9 mouse cellular contexts compared by ENCODE assay signal in the genomic region with DNA sequence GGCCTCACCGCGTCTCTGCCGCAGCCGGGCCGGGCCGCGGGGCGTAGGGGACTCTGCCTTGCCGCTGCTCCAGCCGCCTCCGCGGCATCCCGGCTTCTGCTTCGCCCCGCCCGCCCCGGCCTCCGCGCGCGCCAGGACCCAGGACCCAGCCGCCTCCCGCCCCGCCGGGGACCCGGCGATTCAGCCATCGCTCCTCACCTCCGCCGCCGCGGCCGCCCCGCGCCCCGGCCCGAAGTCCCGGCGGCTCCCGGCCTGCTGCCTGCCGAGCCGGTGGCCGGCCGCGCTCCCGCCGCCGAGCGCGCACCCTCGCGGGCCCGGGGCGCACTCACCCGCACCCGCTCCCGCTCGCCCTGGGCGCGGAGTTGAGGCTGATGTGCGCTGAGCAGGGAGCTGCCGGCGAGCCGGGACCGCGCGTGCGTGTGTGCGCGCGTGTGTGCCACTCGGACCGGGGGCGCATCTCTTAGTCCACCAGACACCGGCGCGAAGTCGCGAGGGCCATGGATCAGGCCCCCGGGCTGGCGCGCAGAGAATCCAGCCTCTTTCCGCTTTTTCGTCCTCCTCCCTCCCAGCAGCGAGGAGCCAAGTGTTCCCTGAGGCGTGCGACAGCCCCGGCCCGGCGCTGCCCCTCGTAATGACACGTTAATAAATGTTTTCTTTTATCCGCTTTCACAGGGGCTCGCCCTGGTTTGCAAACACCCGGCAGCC. TPM values are rescaled to one million over a fixed set of nuclear protein-coding genes. Genes with fewer than 3 reads are reported as not detected.
A peak's percentile ranks its signal among the peaks of the same experiment; 100 is the strongest.
DNase-seq lines count a peak whose midpoint lies in the region; ATAC-seq and TF ChIP-seq lines count a peak whose summit lies in the region.
"Had no signal": no experiment of that assay in that cellular context is flagged by ENCODE, and none has a peak within 500 bp of the region (broad histone marks: within the 10 kb centered on the region; RNA-seq: fewer than 3 reads in every experiment).

No protein-coding gene starts in this region.

- peaks cover 18% of the 10 kb centered on the region for H3K4me1 ChIP-seq in ES-Bruce4 (ENCODE audit: control insufficient read depth, insufficient read depth, low read length)
- peaks cover 56% of the 10 kb centered on the region for H3K4me1 ChIP-seq in embryonic facial prominence, embryonic 14.5 days (ENCODE audit: control insufficient read depth, insufficient read depth, low read length)
- H3K4me1 ChIP-seq in hindbrain, embryonic 13.5 days (replicated peaks), result peaks cover 69% of the 10 kb centered on the region
- H3K4me1 ChIP-seq in limb, embryonic 15.5 days, result peaks cover 76% of the 10 kb centered on the region
- H3K4me1 ChIP-seq in midbrain, postnatal 0 days (ENCODE audit: insufficient read depth, low read length), result peaks cover 18% of the 10 kb centered on the region

- TF ChIP-seq EP300 in ES-Bruce4 (IDR thresholded peaks at IDR 0.05; ENCODE audit: insufficient read depth, low read depth, low read length), result no peak

- DNase-seq in frontal cortex, postnatal 25 days (ENCODE audit: low spot score in 2 of 2), result no peak
- DNase-seq in embryonic facial prominence, embryonic 14.5 days (ENCODE audit: low spot score), result no peak
- DNase-seq in midbrain, postnatal 0 days (ENCODE audit: low spot score), result peak; percentile 51
- DNase-seq in adipocyte (ENCODE audit: low spot score), result no peak

- no peaks in the 10 kb centered on the region for H3K27me3 ChIP-seq in ES-Bruce4 (ENCODE audit: control insufficient read depth, insufficient read depth, low read length, poor library complexity, severe bottlenecking)
- no peaks in the 10 kb centered on the region for H3K27me3 ChIP-seq in embryonic facial prominence, embryonic 14.5 days (replicated peaks; ENCODE audit: control insufficient read depth, insufficient read depth, low read length)
- peaks cover 32% of the 10 kb centered on the region for H3K27me3 ChIP-seq in hindbrain, embryonic 13.5 days
- H3K27me3 ChIP-seq in limb, embryonic 15.5 days, result no peaks in the 10 kb centered on the region
- no peaks in the 10 kb centered on the region; the same call in 1 of the 2 replicates for H3K27me3 ChIP-seq in midbrain, postnatal 0 days (ENCODE audit: insufficient read depth, low read length)

- H3K9me3 ChIP-seq in ES-Bruce4 (replicated peaks; ENCODE audit: control insufficient read depth, insufficient read depth, low read length, poor library complexity, severe bottlenecking), result no peaks in the 10 kb centered on the region
- no peaks in the 10 kb centered on the region for H3K9me3 ChIP-seq in embryonic facial prominence, embryonic 14.5 days (ENCODE audit: control insufficient read depth, low read length)
- no peaks in the 10 kb centered on the region for H3K9me3 ChIP-seq in hindbrain, embryonic 13.5 days
- H3K9me3 ChIP-seq in limb, embryonic 15.5 days, result no peaks in the 10 kb centered on the region
- H3K9me3 ChIP-seq in midbrain, postnatal 0 days (ENCODE audit: low read length), result no peaks in the 10 kb centered on the region

- H3K9ac ChIP-seq in ES-Bruce4 (ENCODE audit: low read depth, poor library complexity, severe bottlenecking), result peak overlapping the region; percentile 100
- H3K9ac ChIP-seq in embryonic facial prominence, embryonic 14.5 days (ENCODE audit: low read depth, low read length), result peak overlapping the region; percentile 91
- peak overlapping the region; percentile 94 for H3K9ac ChIP-seq in hindbrain, embryonic 13.5 days
- peak overlapping the region; percentile 92 for H3K9ac ChIP-seq in limb, embryonic 15.5 days
- H3K9ac ChIP-seq in midbrain, postnatal 0 days (replicated peaks; ENCODE audit: low read length, poor library complexity, severe bottlenecking), result peak overlapping the region; percentile 90

- peak; percentile 45 for ATAC-seq in frontal cortex, adult (ENCODE audit: low TSS enrichment)
- peak; percentile 43 for ATAC-seq in embryonic facial prominence, embryonic 14.5 days (ENCODE audit: low read depth)
- peak; percentile 50 for ATAC-seq in hindbrain, embryonic 13.5 days (ENCODE audit: low FRiP score)
- ATAC-seq in limb, embryonic 15.5 days (ENCODE audit: insufficient number of reproducible peaks, low FRiP score, low TSS enrichment, low read depth), result 0 out of 2 replicates have a peak, but pooled peaks have one; percentile 13
- peak; percentile 42; the same call in 1 of the 2 replicates for ATAC-seq in midbrain, postnatal 0 days (ENCODE audit: low FRiP score)

- no peak for TF ChIP-seq CTCF in ES-Bruce4 (IDR thresholded peaks at IDR 0.05; ENCODE audit: low read depth, low read length)
- no peak for TF ChIP-seq CTCF in midbrain, postnatal 0 days (IDR thresholded peaks at IDR 0.05)

- WGBS in embryonic facial prominence, embryonic 14.5 days, result under 1% methylated on average over 45 of the region's 95 CpGs
- 1% methylated on average over 53 of the region's 95 CpGs for WGBS in hindbrain, embryonic 13.5 days
- WGBS in limb, embryonic 15.5 days, result under 1% methylated on average over 76 of the region's 95 CpGs
- under 1% methylated on average over 74 of the region's 95 CpGs for WGBS in midbrain, postnatal 0 days

- H3K4me3 ChIP-seq in ES-Bruce4 (ENCODE audit: low read depth, low read length), result peak overlapping the region; percentile 87
- H3K4me3 ChIP-seq in embryonic facial prominence, embryonic 14.5 days (ENCODE audit: low read depth, low read length), result peak overlapping the region; percentile 75
- H3K4me3 ChIP-seq in hindbrain, embryonic 13.5 days, result peak overlapping the region; percentile 75
- peak overlapping the region; percentile 74 for H3K4me3 ChIP-seq in limb, embryonic 15.5 days
- H3K4me3 ChIP-seq in midbrain, postnatal 0 days (ENCODE audit: low read depth, low read length), result peak overlapping the region; percentile 74

- H3K27ac ChIP-seq in ES-Bruce4 (ENCODE audit: insufficient read depth, low read length), result peak overlapping the region; percentile 91
- H3K27ac ChIP-seq in embryonic facial prominence, embryonic 14.5 days (replicated peaks; ENCODE audit: low read depth, low read length), result peak overlapping the region; percentile 94
- H3K27ac ChIP-seq in hindbrain, embryonic 13.5 days, result peak overlapping the region; percentile 94
- H3K27ac ChIP-seq in limb, embryonic 15.5 days, result peak overlapping the region; percentile 96
- peak overlapping the region; percentile 87 for H3K27ac ChIP-seq in midbrain, postnatal 0 days (ENCODE audit: low read depth, low read length)

- H3K36me3 ChIP-seq in ES-Bruce4 (ENCODE audit: control insufficient read depth, insufficient read depth, low read length, poor library complexity, severe bottlenecking), result no peaks in the 10 kb centered on the region
- H3K36me3 ChIP-seq in embryonic facial prominence, embryonic 14.5 days (ENCODE audit: control insufficient read depth, insufficient read depth, low read length), result no peaks in the 10 kb centered on the region
- H3K36me3 ChIP-seq in hindbrain, embryonic 13.5 days, result no peaks in the 10 kb centered on the region
- H3K36me3 ChIP-seq in limb, embryonic 15.5 days, result no peaks in the 10 kb centered on the region
- no peaks in the 10 kb centered on the region for H3K36me3 ChIP-seq in midbrain, postnatal 0 days (ENCODE audit: insufficient read depth, low read length)
- H3K36me3 ChIP-seq: G1E had no signal

- TF ChIP-seq POLR2A in ES-Bruce4 (IDR thresholded peaks at IDR 0.05; ENCODE audit: insufficient read depth, low read length), result no peak

- H3K4me2 ChIP-seq in embryonic facial prominence, embryonic 14.5 days (ENCODE audit: low read depth, low read length), result peak overlapping the region; percentile 89
- H3K4me2 ChIP-seq in hindbrain, embryonic 13.5 days, result peak overlapping the region; percentile 84
- H3K4me2 ChIP-seq in limb, embryonic 15.5 days, result peak overlapping the region; percentile 90
- peak overlapping the region; percentile 95 for H3K4me2 ChIP-seq in midbrain, postnatal 0 days (ENCODE audit: low read depth, low read length, poor library complexity, severe bottlenecking)

RNA-seq across cellular contexts. Expression of gene Sulf2, which starts 0.6 kb away (rescaled TPM):
- 116 and 119 TPM in 2 replicates for polyA plus RNA-seq in ES-Bruce4 (2011; ENCODE audit: insufficient read depth, insufficient read length, low read depth, missing spikeins)
- polyA plus RNA-seq in embryonic facial prominence, embryonic 14.5 days (2014; fragmentation: Nextera tagmentation; extraction: Ambion mirVana), result 139 and 160 TPM in 2 replicates
- polyA plus RNA-seq in hindbrain, embryonic 13.5 days (2015; fragmentation: Nextera tagmentation; extraction: Ambion mirVana), result 88.6 and 113 TPM in 2 replicates
- 149 and 184 TPM in 2 replicates for polyA plus RNA-seq in limb, embryonic 15.5 days (2015; fragmentation: Nextera tagmentation; extraction: Ambion mirVana)
- total RNA-seq in midbrain, postnatal 0 days (2014; rRNA removed), result 127 and 131 TPM in 2 replicates
- polyA plus RNA-seq in midbrain, postnatal 0 days (2015; fragmentation: Nextera tagmentation; extraction: Ambion mirVana), result 95.8 and 99.6 TPM in 2 replicates
- polyA plus RNA-seq: G1E had no signal
